Mouse (Mus musculus): ENCODE measurements around the gene Zfp644. TPM values are rescaled to one million over a fixed set of nuclear protein-coding genes. Genes with fewer than 3 reads are reported as not detected.
A peak's percentile ranks its signal among the peaks of the same experiment; 100 is the strongest.
"Not testable (repeated sequence)": the region's sequence is repeated elsewhere in the genome, so short reads cannot be mapped to it uniquely, and the experiment has no call there.

Gene Zfp644
- 10 to 100 TPM; 55.2 to 62.6 TPM for total RNA-seq (2021)
- long read RNA-seq, experiment 1, full-length matches to known transcripts = 6 of 17 reads
- long read RNA-seq, experiment 1, partial matches to known transcripts = 2 of 17 reads
- long read RNA-seq, experiment 1, other reads (novel, unspliced or antisense) = 9 of 17 reads
- long read RNA-seq, experiment 2, partial matches to known transcripts = 2 of 12 reads
- long read RNA-seq, experiment 2, other reads (novel, unspliced or antisense) = 9 of 12 reads

GRCm38 (mm10) chr5:106696396-106697337 is at the start of gene Zfp644:
Gene Zfp644, minus strand, starts transcription at chr5:106697287.
- DNase-seq = peak; percentile 85

- no peak for DNase-seq
Observed at GRCm38 (mm10) chr5:106739716-106740115, 42.6 kb upstream of the Zfp644 start.

- DNase-seq = no peak
Observed at GRCm38 (mm10) chr5:106723487-106723886, 26.4 kb upstream of the Zfp644 start.

GRCm38 (mm10) chr5:106722771-106723170 is 25.7 kb upstream of the Zfp644 start:
- DNase-seq = no peak

GRCm38 (mm10) chr5:106711870-106712277 is 14.8 kb upstream of the Zfp644 start:
- DNase-seq = no peak

- DNase-seq = no peak
Observed at GRCm38 (mm10) chr5:106711220-106711726, 14.2 kb upstream of the Zfp644 start.

GRCm38 (mm10) chr5:106710611-106711010 is 13.5 kb upstream of the Zfp644 start:
- DNase-seq = no peak

- DNase-seq = no peak
Observed at GRCm38 (mm10) chr5:106710085-106710409, 13.0 kb upstream of the Zfp644 start.

GRCm38 (mm10) chr5:106709388-106710084 is 12.4 kb upstream of the Zfp644 start:
- DNase-seq = no peak

GRCm38 (mm10) chr5:106706363-106706762 is 9.3 kb upstream of the Zfp644 start:
- DNase-seq = no peak

- DNase-seq = no peak
Observed at GRCm38 (mm10) chr5:106705162-106705561, 8.1 kb upstream of the Zfp644 start.

GRCm38 (mm10) chr5:106695681-106696395 is 1.2 kb downstream of the Zfp644 start:
- peak; percentile 79 for DNase-seq

GRCm38 (mm10) chr5:106695141-106695540 is 1.9 kb downstream of the Zfp644 start:
- DNase-seq = no peak

- DNase-seq = no peak
Observed at GRCm38 (mm10) chr5:106694683-106695082, 2.4 kb downstream of the Zfp644 start.

- DNase-seq = no peak
Observed at GRCm38 (mm10) chr5:106693034-106693433, 4.1 kb downstream of the Zfp644 start.

GRCm38 (mm10) chr5:106680636-106681458 is 16.2 kb downstream of the Zfp644 start:
- no peak for DNase-seq

- no peak for DNase-seq
Observed at GRCm38 (mm10) chr5:106679659-106680058, 17.4 kb downstream of the Zfp644 start.

- not testable (repeated sequence) for DNase-seq
Observed at GRCm38 (mm10) chr5:106678823-106679222, 18.3 kb downstream of the Zfp644 start.

- DNase-seq = no peak
Observed at GRCm38 (mm10) chr5:106676784-106677183, 20.3 kb downstream of the Zfp644 start.

- no peak for DNase-seq
Observed at GRCm38 (mm10) chr5:106672597-106672996, 24.5 kb downstream of the Zfp644 start.

GRCm38 (mm10) chr5:106671893-106672292 is 25.2 kb downstream of the Zfp644 start:
- no peak for DNase-seq

All from gastrocnemius, postnatal 10 days (tissue).